Mouse (Mus musculus) embryonic facial prominence, embryonic 15.5 days (tissue): ENCODE data around the gene Cd2. TPM values are rescaled to one million over a fixed set of nuclear protein-coding genes. Genes with fewer than 3 reads are reported as not detected.

ENCODE experiments used
- ATAC-seq: fragments of 200-750 bp; cut with Nextera tagmentation; 2 replicates; pipeline ENCODE4 v1.8.0; 2017; ENCODE audit warnings: low read depth, moderate TSS enrichment; ENCODE audit not compliant: insufficient number of reproducible peaks, low FRiP score, low TSS enrichment
- H3K27ac ChIP-seq: fragments of 300-500 bp; sonication (generic); replicated peaks from 2 replicates; pipeline ENCODE4 v1.5.1; 2015; ENCODE audit warnings: mild to moderate bottlenecking, inconsistent platforms
- H3K27me3 ChIP-seq: fragments of 300-500 bp; sonication (generic); 2 replicates; pipeline ENCODE4 v1.6.1; 2015; ENCODE audit warnings: inconsistent platforms
- H3K36me3 ChIP-seq: fragments of 300-500 bp; sonication (generic); 2 replicates; pipeline ENCODE4 v1.6.1; 2015; ENCODE audit warnings: mild to moderate bottlenecking, inconsistent platforms
- H3K4me1 ChIP-seq: fragments of 300-500 bp; sonication (generic); 2 replicates; pipeline ENCODE4 v1.6.1; 2015; ENCODE audit warnings: inconsistent platforms
- H3K4me2 ChIP-seq: fragments of 300-500 bp; sonication (generic); replicated peaks from 2 replicates; pipeline ENCODE4 v1.6.1; 2015; ENCODE audit warnings: mild to moderate bottlenecking, inconsistent platforms
- H3K4me3 ChIP-seq: fragments of 300-500 bp; sonication (generic); replicated peaks from 2 replicates; pipeline ENCODE4 v1.5.1; 2015; ENCODE audit warnings: mild to moderate bottlenecking, inconsistent platforms
- H3K9ac ChIP-seq: fragments of 300-500 bp; sonication (generic); 2 replicates; pipeline ENCODE4 v1.6.1; 2015; ENCODE audit warnings: inconsistent platforms
- H3K9me3 ChIP-seq: fragments of 300-500 bp; sonication (generic); replicated peaks from 2 replicates; pipeline ENCODE4 v1.6.1; 2016; ENCODE audit warnings: inconsistent platforms
- WGBS: fragments of 180-500 bp; shearing (Covaris S2); methylation state at CpG from one replicate; pipeline ENCODE4 v1.1.7; 2015; 5-methylcytosine and 5-hydroxymethylcytosine counted together
- polyA plus RNA-seq: library from polyadenylated mRNA; unstranded; fragments of >200 nt; fragmentation: Nextera tagmentation; extraction: Ambion mirVana; gene quantifications from 2 replicates; pipeline ENCODE4 v1.2.1, GENCODE M21; 2015

Cd2 gene
- polyA plus RNA-seq: 0.24 TPM in 1 of 2 replicates, not detected in the other

DNA sequence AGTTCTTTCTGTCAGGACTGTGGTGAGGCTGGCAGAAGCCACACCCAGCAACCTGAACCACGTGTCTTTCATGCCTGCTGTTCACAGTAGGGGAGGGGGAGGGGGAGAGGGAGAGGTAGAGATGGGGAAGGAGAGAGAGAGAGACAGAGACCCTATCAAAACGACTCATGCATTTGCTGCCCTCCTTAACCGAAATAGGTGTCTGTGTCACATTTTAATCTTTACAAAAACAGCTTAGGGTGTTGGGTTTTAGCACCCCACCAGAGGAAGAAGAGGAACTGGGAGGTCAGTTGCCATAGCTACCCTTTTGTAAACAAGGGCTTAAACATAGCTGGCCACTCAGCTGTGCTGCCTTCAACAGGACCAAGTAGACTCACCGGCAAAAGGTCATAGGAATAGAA lies at the start of gene Cd2:
Gene Cd2, minus strand, starts transcription at position 29 of the 401 bp plus-strand sequence.
- WGBS: 30% methylated on average over 4 of the region's 4 CpGs
- H3K27ac ChIP-seq: no peak within 1 kb of the TSS
- no peaks in the 10 kb centered on the region for H3K27me3 ChIP-seq
- H3K9ac ChIP-seq: no peak within 1 kb of the TSS
- H3K9me3 ChIP-seq: no peaks in the 10 kb centered on the region
- no peaks in the 10 kb centered on the region for H3K4me1 ChIP-seq
- ATAC-seq: no peak
- no peaks in the 10 kb centered on the region for H3K36me3 ChIP-seq
- no peak within 1 kb of the TSS for H3K4me3 ChIP-seq
- H3K4me2 ChIP-seq: no peak within 1 kb of the TSS

DNA sequence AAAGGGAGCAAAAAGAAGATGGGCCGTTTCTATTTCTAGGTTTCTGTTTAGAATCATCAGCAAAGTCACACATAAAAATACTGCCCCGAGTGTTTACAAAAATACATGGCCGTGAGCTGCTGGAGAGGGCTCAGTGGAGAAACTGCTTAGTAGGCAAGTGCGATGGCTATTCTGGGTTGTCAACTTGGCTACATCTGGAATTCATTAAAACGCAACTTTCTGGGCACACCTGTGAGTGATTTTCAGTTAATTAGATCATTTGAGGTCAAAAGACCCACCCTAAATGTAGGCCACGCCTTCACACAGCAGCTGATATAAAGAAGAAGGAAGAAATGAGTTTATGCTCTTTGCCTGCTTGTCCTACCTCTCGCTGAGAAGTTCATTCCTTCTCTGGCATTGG lies 40.9 kb upstream of the Cd2 start:
- H3K9ac ChIP-seq: no peak overlapping the region
- peak overlapping the region; percentile 49; the same call in 1 of the 2 replicates for H3K27ac ChIP-seq
- no peak overlapping the region for H3K4me2 ChIP-seq
- no peak overlapping the region for H3K4me3 ChIP-seq
- no peak for ATAC-seq
- 24% methylated on average over 7 of the region's 7 CpGs for WGBS
- no peaks in the 10 kb centered on the region for H3K9me3 ChIP-seq
- H3K4me1 ChIP-seq: peaks cover 21% of the 10 kb centered on the region
- no peaks in the 10 kb centered on the region for H3K36me3 ChIP-seq
- no peaks in the 10 kb centered on the region for H3K27me3 ChIP-seq

DNA sequence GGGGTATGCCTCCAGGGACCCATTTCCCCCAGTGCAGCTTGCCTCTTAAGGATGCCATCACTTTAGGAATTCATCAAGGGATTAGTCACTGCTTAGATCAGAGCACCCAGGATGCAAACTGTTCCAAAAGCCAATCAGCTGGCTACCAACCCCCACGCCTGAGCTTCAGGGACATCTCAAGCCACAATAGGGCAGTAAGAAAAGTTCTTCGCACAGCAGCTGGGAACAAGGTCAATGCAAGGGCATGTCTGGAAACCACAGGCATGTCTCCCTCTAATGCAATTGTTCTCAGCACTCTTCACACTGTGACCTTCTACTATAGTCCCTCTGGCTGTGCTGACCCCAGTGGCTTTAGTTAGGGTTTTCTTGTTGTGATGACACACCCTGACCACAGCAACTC lies 39.5 kb upstream of the Cd2 start:
- H3K4me1 ChIP-seq: peaks cover 24% of the 10 kb centered on the region
- H3K36me3 ChIP-seq: no peaks in the 10 kb centered on the region
- H3K4me2 ChIP-seq: no peak overlapping the region
- no peaks in the 10 kb centered on the region for H3K9me3 ChIP-seq
- ATAC-seq: no peak
- H3K27me3 ChIP-seq: no peaks in the 10 kb centered on the region
- no peak overlapping the region for H3K27ac ChIP-seq
- H3K9ac ChIP-seq: no peak overlapping the region
- H3K4me3 ChIP-seq: no peak overlapping the region
- WGBS: 61% methylated on average over 2 of the region's 2 CpGs

GRCm38 (mm10) chr3:101322437-101322836 lies 34.7 kb upstream of the Cd2 start:
- Histone ChIP-seq H3K9ac (no peak overlapping the region), H3K27ac (peak overlapping the region; percentile 65)

GRCm38 (mm10) chr3:101320874-101321273 lies 33.1 kb upstream of the Cd2 start:
- Histone ChIP-seq H3K27ac (peak overlapping the region; percentile 48), H3K36me3 (no peaks in the 10 kb centered on the region), H3K4me1 (peaks cover 22% of the 10 kb centered on the region), H3K4me2 (no peak overlapping the region), H3K4me3 (no peak overlapping the region), H3K9me3 (no peaks in the 10 kb centered on the region), H3K27me3 (no peaks in the 10 kb centered on the region), H3K9ac (no peak overlapping the region)
- WGBS: 29% methylated on average over 7 of the region's 7 CpGs
- ATAC-seq: peak; percentile 52; the same call in 1 of the 2 replicates

More at GRCm38 (mm10) chr3:101322437-101322836, 34.7 kb upstream of the Cd2 start:
- 66% methylated on average over 10 of the region's 10 CpGs for WGBS
- no peaks in the 10 kb centered on the region for H3K36me3 ChIP-seq
- H3K4me2 ChIP-seq: no peak overlapping the region
- peaks cover 30% of the 10 kb centered on the region for H3K4me1 ChIP-seq
- H3K4me3 ChIP-seq: no peak overlapping the region
- H3K9me3 ChIP-seq: no peaks in the 10 kb centered on the region
- ATAC-seq: no peak
- no peaks in the 10 kb centered on the region for H3K27me3 ChIP-seq

- Histone ChIP-seq H3K4me1 (peaks cover 19% of the 10 kb centered on the region), H3K36me3 (no peaks in the 10 kb centered on the region), H3K9me3 (no peaks in the 10 kb centered on the region), H3K27me3 (no peaks in the 10 kb centered on the region), H3K27ac (no peak overlapping the region; the same call in 1 of the 2 replicates), H3K4me2 (no peak overlapping the region), H3K9ac (no peak overlapping the region), H3K4me3 (no peak overlapping the region)
- WGBS: 68% methylated on average over 6 of the region's 6 CpGs
- 0 out of 2 replicates have a peak, but pooled peaks have one; percentile 31 for ATAC-seq
These were observed 30.9 kb upstream of the Cd2 start for GRCm38 (mm10) chr3:101318516-101319170.

DNA sequence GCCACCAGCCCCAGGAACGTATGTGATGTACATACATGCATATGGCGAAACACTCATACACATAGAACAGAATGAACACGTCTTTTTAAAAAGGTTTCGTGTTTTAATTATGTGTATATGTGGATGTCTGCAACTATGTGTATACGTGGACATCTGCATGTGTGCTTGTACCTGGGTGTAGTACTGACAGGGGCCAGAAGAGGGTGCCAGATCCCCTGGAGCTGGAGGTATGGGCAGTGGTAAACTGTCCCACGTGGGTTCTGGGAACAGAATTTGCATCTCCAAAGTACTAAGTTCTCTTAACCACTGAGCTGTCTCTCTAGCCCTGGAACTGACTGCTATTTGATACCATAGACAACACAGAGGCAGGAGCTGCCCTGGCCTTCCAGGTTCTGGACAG lies 30.4 kb upstream of the Cd2 start:
- Histone ChIP-seq H3K4me2 (no peak overlapping the region), H3K27me3 (no peaks in the 10 kb centered on the region), H3K4me1 (peaks cover 19% of the 10 kb centered on the region), H3K4me3 (no peak overlapping the region), H3K9me3 (no peaks in the 10 kb centered on the region), H3K9ac (no peak overlapping the region), H3K27ac (no peak overlapping the region), H3K36me3 (no peaks in the 10 kb centered on the region)
- WGBS: 72% methylated on average over 6 of the region's 6 CpGs
- ATAC-seq: no peak

DNA sequence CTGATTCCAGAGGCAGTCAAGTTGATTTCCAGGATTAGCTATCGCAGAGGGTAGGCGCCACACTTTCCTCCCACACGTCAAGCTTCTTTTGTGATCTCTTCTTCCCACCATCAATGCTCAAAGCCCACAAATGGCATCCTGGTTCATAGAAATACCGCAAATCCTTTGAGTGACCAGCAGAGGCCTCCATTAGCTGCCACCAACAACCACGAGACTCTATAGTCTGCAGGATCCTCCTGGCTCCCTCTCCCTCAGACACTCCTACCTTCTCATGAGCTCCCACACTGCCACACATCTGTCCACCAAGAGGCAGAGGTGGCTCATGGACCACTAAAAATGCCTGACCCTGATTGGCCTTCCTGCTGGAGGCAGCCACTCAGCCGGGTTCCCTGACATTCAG lies 27.2 kb upstream of the Cd2 start:
- no peak for ATAC-seq
- H3K9me3 ChIP-seq: no peaks in the 10 kb centered on the region
- H3K4me1 ChIP-seq: no peaks in the 10 kb centered on the region
- H3K4me3 ChIP-seq: no peak overlapping the region
- no peak overlapping the region for H3K9ac ChIP-seq
- no peaks in the 10 kb centered on the region for H3K36me3 ChIP-seq
- H3K4me2 ChIP-seq: no peak overlapping the region
- no peaks in the 10 kb centered on the region for H3K27me3 ChIP-seq
- no peak overlapping the region for H3K27ac ChIP-seq
- 78% methylated on average over 6 of the region's 6 CpGs for WGBS

GRCm38 (mm10) chr3:101313266-101314051 lies 25.7 kb upstream of the Cd2 start:
- Histone ChIP-seq H3K4me3 (no peak overlapping the region), H3K9me3 (no peaks in the 10 kb centered on the region), H3K4me2 (no peak overlapping the region), H3K36me3 (no peaks in the 10 kb centered on the region), H3K27ac (no peak overlapping the region), H3K27me3 (no peaks in the 10 kb centered on the region), H3K4me1 (0 out of 2 replicates have a peak, but pooled peaks cover 3% of the 10 kb centered on the region), H3K9ac (no peak overlapping the region)
- 73% methylated on average over 8 of the region's 8 CpGs for WGBS
- no peak for ATAC-seq

GRCm38 (mm10) chr3:101310977-101311376 lies 23.2 kb upstream of the Cd2 start:
- 61% methylated on average over 9 of the region's 9 CpGs for WGBS
- H3K9me3 ChIP-seq: no peaks in the 10 kb centered on the region
- no peak overlapping the region for H3K27ac ChIP-seq
- no peaks in the 10 kb centered on the region for H3K36me3 ChIP-seq
- no peaks in the 10 kb centered on the region for H3K27me3 ChIP-seq
- H3K9ac ChIP-seq: no peak overlapping the region
- no peak overlapping the region for H3K4me3 ChIP-seq
- H3K4me2 ChIP-seq: no peak overlapping the region
- ATAC-seq: no peak
- 0 out of 2 replicates have a peak, but pooled peaks cover 3% of the 10 kb centered on the region for H3K4me1 ChIP-seq

DNA sequence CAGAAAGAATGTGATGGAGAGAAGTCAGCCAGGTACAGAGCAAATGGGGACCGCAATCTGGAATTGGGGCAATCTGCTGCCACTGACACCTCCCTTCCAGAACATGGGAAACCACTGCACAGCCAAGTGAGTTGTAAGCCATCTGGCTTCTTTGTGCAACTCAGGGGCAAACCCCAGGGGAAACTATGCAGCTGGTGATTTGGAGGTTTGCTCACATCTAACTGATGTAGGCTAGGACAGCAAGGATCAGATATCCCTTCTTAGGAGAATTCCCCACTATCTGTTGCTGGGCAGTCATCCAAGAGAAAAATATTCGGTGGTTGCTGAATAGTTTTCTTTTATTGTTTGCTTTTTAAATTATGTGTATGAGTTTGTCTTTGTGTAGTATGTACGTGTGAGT lies 21.9 kb upstream of the Cd2 start:
- Histone ChIP-seq H3K9me3 (no peaks in the 10 kb centered on the region), H3K4me2 (no peak overlapping the region), H3K27me3 (no peaks in the 10 kb centered on the region), H3K27ac (no peak overlapping the region), H3K4me3 (no peak overlapping the region), H3K9ac (no peak overlapping the region), H3K4me1 (peaks cover 6% of the 10 kb centered on the region), H3K36me3 (no peaks in the 10 kb centered on the region)
- 44% methylated on average over 3 of the region's 3 CpGs for WGBS
- ATAC-seq: no peak
